Mouse (Mus musculus): Measurements from ENCODE around the gene Cep112.

The Cep112 gene

DNA sequence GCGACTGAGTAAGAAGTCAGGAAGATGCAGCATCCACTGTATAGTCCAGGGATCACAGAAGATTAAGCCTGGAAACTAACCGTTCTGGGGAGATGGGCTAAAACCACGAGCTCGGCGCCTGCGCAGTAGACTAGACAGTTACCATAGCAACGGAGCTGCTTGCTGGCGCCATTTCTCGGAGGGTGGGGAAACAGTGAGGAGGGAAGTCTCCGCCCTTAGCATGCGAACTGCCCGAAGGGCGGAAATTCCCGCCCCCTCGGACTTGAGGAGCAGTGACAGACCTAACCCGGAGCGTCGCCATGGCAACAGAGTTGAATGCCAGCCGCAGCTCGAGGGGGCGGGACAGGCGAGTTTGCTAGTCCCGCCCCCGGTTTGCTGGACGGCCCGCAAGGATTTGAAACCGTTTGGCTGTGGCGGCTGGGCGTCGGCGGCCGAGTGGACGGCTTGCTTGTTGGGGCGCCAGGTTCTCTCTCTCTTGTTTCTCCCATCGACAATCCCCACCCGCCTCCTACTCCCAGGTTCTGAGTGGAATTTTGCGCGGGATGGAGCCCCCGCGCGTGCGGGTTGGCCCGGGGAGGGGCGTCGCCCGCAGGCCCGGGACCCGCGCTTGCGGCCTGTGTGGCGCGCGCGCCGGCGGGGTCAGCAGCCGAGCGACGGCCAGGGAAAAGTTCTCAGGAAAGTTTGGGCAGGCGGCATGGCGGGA, at the start of gene Cep112:
TSS of gene Cep112 (plus strand) at position 304 of the 703 bp plus-strand sequence.
- peak; percentile 95 to 96 for DNase-seq (ENCODE audit: low spot score in 2 of 2)

DNA sequence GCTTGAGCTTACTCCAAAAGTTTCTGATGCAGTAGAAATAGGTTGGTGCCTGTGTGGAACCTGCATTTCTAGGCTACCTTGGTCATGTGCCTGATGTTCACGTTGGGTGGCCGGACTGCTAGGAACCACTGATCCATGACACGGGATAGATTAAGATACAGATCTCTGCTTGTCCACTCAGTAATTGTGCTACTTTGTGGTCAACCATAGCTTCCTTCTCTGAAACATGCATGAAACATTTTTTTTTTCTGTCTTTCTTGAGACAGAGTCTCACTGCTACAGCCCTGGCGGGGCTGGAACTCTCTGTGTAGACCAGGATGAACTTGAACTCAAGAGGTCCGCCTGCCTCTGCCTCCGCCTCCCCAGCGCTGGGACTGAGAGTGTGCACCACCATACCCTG, 48.2 kb upstream of the Cep112 start:
- no peak for DNase-seq (ENCODE audit: low spot score in 2 of 2)

GRCm38 (mm10) chr11:108377680-108378362, 47.2 kb upstream of the Cep112 start:
- peak; percentile 79 to 90 for DNase-seq (ENCODE audit: low spot score in 2 of 2)

GRCm38 (mm10) chr11:108378363-108378751, 46.6 kb upstream of the Cep112 start:
- peak in 1 of 2 experiments; percentile 2 for DNase-seq (ENCODE audit: low spot score in 2 of 2)

GRCm38 (mm10) chr11:108382664-108383063, 42.3 kb upstream of the Cep112 start:
- no peak for DNase-seq (ENCODE audit: low spot score in 2 of 2)

GRCm38 (mm10) chr11:108384920-108385665, 39.9 kb upstream of the Cep112 start:
- no peak for DNase-seq (ENCODE audit: low spot score in 2 of 2)

DNA sequence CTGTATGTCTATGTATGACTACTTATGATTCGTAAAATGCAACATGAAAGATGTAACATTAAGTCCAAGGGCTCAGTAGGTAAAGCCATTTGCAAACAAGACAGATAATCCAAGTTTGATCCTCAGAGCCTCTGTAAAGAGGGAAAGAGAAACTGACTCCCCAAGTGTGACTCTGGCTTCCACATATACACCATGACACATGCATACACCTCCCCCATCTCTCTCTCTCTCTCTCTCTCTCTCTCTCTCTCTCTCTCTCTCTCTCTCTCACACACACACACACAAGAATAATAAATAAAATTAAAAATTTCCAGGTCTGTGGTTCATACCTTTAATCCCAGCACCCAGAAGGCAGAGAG, 39.3 kb upstream of the Cep112 start:
- no peak for DNase-seq (ENCODE audit: low spot score in 2 of 2)

GRCm38 (mm10) chr11:108395061-108395460, 29.9 kb upstream of the Cep112 start:
- no peak for DNase-seq (ENCODE audit: low spot score in 2 of 2)

- no peak for DNase-seq (ENCODE audit: low spot score in 2 of 2)
Measured at GRCm38 (mm10) chr11:108396076-108396829, 28.7 kb upstream of the Cep112 start.

GRCm38 (mm10) chr11:108409876-108410644, 14.9 kb upstream of the Cep112 start:
- DNase-seq (ENCODE audit: low spot score in 2 of 2), result peak; percentile 31 to 63

GRCm38 (mm10) chr11:108416360-108416759, 8.6 kb upstream of the Cep112 start:
- DNase-seq (ENCODE audit: low spot score in 2 of 2), result no peak

DNA sequence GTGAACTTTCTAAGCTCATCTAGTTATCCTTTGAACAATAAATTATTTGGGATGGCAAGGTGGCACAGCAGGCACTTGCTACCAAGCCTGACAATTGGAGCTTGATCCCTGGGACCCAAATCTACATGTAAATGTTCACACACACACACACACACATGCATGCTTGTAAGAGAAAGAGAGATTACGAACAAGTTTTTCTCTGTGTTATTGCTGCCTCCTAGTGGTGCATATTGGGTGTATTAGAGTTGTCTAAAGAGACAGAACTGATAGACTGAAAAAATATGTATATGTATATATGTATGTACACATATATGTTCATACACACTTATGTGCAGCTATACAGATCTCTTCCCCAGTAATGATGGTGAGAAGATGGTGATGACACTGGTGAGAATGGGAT, 6.5 kb upstream of the Cep112 start:
- peak in 1 of 2 experiments; percentile 37 for DNase-seq (ENCODE audit: low spot score in 2 of 2)

GRCm38 (mm10) chr11:108419242-108419641, 5.8 kb upstream of the Cep112 start:
- no peak for DNase-seq (ENCODE audit: low spot score in 2 of 2)

DNA sequence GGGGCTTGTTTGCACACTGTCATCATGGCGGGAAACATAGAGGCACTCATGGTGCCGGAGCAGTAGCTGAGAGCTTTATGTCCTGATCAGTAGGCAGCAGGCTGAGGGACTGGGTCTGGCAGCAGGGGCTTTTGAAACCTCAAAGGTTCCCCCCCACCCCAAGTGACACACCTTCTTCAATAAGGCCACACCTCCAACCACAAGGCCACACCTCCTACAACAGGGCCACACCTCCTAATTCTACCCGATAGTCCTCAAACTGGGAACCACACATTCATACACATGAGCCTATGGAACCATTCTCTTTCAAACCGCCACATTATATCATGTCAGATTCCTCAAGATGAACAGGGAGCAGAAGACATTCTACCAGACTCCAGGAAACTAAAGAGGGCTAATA, 4.2 kb upstream of the Cep112 start:
- DNase-seq (ENCODE audit: low spot score in 2 of 2), result no peak

DNA sequence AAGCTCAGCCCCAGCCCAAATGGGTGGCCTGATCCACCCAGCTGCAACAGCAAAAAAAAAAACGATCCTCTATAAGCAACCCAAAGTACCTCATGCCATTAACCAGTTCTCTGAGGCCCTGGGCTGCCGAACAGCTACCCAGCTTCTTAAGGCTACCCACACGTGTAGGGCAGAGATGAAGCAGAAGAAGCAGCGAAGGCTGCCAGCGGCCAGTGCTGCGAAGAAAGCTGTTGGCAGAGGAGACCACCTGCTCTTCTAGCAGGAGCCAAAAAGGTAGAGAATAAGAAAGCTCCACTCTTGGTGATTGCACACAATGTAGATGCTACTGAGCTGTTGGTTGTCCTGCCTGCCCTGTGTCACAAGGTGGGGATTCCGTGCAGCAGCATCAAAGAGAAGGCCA, 1.8 kb upstream of the Cep112 start:
- no peak for DNase-seq (ENCODE audit: low spot score in 2 of 2)

- DNase-seq (ENCODE audit: low spot score in 2 of 2), result no peak
Measured at GRCm38 (mm10) chr11:108424111-108424510, 881 bp upstream of the Cep112 start.

DNA sequence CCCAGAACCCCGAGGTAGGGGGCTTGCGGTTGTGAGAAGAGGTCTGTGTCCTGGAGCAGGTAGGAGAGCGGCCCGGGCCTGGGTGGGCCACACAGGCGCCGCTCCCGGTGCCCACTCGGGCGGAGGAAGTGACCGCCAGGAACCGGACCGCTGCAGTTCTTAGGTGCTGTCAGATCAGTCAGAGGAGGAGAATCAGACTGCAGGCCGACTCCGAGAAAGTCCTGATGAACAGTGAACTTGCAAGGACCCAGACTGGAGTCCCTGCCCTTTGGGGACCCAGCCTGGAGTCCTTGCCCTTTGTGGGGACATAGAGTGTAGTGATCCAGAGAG, 565 bp downstream of the Cep112 start:
- DNase-seq (ENCODE audit: low spot score in 2 of 2), result no peak

DNA sequence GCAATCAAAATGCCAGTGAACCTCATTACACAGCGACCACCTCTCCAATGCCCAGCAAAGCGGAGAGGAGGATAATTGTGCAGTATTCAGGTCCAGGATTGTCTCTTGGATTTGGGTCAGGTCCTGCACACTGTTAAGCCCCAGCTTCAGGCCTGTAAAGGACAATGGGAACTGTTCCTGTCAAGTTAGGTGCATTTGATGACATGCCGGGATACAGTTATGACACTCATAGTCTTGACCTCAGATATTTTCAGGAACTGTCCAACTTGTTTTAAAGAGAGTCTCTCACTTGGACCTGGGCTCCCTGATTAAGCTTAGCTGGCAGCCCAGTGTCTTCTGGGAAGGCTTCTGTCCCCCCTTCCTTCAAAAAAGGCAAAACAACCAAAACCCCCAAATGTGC, 1.1 kb downstream of the Cep112 start:
- no peak for DNase-seq (ENCODE audit: low spot score in 2 of 2)

DNA sequence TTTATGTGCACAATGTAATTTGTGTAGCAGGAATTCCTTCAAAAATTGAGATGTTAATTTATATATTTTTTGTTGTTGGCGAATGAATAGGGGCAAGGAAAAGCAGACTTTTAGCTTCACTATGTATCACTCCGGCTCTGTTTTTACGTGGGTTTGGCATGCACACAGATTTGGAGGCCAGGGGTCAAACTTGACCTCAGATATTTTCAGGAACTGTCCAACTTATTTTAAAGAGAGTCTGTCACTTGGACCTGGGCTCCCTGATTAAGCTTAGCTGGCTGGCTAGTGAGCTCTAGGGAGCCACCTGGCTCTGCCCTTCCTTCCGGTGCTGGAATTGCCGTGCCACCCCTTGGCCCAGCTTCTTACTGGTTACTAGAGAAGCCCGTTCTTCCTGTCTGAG, 2.2 kb downstream of the Cep112 start:
- DNase-seq (ENCODE audit: low spot score in 2 of 2), result no peak

DNA sequence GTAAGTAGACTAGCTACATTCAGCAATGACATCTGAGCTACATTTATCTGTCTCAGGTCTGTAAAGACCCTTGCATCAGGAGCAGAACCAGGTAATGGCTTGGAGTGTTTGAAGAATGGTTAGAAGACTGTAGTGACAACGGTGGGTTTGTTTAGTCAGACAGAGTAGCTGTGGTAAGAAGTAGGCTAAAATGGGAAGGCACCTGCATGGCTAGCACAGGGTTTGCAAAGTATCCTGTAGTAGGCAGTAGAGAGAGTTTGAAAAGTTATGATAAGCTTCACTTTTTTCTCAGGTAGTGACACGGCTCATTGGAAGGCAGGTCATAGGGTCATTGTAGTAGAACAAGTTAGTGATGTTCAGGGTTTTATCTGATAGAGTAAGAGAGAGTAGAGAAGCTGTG, 4.1 kb downstream of the Cep112 start:
- no peak for DNase-seq (ENCODE audit: low spot score in 2 of 2)

GRCm38 (mm10) chr11:108443893-108444563, 19.0 kb downstream of the Cep112 start:
- DNase-seq (ENCODE audit: low spot score in 2 of 2), result no peak

Measured in frontal cortex, postnatal 36 days (tissue).